Mouse (Mus musculus): ENCODE measurements around the gene C1qc.
A peak's percentile ranks its signal among the peaks of the same experiment; 100 is the strongest.

C1qc gene

DNA sequence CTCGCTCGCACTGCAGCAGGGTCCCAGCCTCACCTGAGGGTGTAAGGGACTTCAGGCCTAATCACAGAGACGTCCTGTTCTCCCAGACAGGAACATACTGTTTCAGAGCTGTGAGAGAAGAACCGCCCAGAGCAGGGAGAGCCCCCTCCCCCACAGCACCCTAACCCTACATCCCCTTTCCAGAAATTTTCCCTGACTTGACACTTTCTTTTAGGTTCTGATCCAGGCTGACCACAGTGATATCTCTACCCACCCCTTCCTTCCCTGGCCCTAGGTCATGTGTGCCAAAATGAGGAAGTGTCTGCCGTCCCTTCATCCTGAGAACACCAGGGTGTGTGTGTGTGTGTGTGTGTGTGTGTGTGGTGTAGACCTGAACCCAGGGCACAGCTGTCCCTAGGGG, at the start of gene C1qc:
Gene C1qc (minus strand): TSS at position 255 of the 400 bp plus-strand sequence.
- no peak for DNase-seq

DNA sequence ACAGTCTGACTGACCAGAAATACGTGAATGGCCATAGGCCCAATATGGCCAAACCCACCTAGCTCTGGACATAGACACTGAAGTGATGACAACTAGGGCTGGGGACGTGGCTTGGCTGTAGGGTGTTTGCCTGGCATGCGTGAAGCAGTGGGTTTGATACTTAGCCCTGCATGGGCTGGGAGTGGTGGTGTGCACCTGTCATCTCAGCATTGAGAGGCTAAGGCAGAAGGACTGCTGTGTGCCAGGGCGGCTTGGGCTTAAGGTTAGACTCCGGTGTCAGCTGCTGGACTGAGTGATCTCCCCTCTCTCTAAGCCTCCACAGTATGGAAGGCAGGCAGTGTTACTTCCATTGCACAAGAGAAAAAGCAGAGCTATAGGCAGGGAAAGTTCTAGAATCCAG, 45.1 kb upstream of the C1qc start:
- DNase-seq: no peak

DNA sequence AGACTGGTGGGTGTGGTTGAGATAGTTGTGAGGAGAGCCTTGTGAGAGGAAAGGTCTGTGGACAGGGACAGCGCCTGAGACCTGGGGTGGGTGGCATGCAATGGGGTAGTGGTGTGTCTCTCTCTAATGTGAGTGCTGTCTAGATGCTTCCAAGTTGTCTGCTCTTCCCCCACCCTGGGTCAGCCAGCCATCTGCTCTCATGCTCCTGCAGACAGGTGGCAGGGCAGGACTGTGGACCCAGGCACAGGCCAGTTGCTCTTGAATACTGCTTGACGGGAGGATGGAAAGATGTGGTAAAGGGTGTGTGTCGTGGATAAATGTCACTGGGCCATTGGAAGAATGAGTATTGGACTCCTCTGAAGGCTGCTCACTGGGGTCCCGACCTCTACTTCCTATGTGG, 44.5 kb upstream of the C1qc start:
- DNase-seq: no peak

DNA sequence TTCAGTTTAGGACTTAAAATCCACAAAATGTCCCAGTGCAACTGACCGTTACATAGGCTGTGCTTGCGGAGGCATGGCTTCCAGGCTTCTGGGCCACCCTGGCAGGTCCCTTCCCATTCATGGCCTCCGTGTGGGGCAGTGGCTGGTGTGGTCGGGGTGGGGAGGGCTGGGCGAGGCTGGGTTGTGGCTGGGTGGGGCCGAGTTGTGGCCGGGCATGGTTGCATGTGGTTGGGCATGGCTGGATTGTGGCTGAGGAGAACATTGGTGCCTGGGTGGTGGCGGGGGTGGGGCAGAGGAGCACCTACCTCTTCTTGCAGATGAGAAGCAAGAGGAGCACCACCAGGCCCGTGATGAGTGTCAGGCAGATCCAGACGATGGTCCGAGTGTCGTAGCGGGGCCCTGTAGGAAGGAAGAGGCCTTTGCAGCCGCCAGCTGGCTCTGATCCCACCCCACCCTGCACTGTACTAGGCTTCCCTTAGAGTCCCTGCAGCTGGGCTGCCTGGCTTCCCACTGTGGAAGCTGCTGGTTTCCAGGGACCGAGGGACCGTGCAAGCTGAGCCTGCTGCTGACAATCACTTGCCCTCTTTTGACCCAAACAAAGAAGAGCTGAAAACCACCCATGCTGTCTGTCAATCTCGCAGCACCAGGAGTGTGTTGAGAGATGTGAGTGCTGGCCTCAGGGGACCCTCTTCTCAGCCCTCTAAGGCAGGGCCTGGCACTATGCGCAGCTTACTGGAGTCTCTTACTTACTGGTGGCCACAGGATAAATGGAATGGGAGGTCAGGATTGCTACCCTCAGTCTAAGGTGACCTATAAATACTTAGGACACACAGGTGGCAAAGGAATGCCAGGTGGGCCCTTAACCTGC, 42.1 kb upstream of the C1qc start:
- DNase-seq: peak; percentile 55

DNA sequence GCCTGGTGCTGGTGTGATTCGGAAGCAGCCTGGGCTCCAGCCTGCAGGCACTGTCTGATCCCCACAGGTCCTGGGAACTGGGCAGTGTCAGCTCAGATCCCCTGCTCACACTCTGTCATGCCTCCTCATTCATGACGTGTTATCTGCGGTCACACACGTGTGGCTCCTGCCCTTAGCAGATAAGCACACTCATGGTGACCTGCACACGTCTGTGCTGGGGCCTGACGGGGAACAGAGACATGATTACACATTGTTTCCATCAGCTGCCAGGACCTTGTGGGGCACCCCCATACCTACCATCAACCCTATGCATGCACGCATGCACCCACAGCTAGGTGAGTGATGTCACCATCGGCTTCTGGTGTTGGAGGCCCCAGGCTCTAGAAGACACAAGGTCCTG, 37.6 kb upstream of the C1qc start:
- DNase-seq: no peak

DNA sequence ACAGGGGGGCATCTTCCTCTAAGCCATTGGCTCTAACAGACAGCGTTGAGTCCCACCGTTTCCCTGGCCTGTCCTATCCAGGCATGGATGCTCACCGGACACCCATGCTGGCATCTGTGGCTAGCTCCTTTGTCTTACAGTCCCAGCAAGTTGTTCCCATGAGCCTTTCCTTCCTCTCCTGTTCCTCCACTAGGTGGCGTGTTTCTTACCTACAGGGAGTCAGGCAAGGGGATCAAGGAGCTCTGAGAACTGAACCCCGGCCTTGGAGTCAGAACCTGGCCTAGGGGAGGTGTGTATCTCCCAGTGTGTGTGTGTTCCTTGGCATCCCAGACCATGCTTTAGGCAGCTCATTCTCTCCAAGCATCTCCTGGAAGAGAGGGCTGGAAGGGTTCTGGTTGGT, 36.1 kb upstream of the C1qc start:
- peak; percentile 43 for DNase-seq

DNA sequence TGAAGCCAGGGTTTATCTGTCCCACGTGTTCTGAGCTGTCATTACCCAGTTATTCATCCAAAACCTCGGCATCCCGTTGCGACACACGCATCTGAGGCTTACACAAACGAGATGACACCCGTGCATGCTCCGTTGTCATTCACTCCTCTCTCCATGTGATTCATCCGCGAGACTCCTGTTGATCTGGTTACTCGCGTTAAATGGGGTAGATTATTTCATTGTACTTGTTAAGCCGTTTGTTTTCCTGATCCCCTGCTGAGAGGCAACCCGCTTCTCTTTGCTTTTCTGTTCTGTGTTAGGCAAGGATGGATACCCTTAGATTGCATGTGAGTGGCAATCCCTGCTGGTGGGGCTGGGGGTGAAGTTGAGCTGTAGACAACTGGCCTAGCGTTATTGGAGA, 32.9 kb upstream of the C1qc start:
- no peak for DNase-seq

DNA sequence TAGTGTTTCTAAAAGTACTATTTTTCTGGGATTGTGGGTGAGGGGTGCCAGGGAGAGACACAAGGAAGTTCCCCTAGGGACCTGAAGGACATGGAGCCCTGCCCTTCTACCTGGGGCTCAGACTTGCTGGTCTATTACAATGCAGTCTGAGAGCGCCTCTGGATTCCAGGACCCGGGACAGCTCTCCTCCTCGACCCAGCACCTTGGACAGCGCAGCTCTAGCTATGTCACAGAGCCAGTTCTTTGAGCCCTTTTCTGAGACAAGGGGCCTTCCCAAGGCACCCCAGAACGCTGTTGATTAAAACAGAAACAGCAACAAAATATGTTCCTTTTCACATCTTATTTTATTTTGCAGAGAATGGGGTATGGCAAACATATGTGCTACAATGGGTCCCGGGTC, 31.7 kb upstream of the C1qc start:
- peak; percentile 76 for DNase-seq

DNA sequence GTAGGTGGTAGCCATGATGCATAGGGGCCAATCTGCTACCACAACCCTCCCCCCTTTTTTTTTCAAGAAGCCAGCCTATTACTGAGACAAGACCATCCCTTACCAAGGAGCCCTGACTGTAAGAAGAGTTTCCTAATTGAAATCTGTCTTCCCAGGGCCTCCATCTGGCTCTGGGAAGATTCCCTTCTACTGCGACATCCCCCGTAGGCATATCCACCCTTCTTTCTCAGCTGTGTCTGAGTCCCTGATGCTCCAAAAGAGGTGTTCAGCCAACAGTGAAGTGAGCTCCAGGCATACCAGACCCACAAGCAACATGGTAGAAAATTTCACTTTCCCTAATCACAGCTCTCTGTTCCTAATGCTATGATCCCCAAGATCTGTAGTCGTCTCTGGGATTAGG, 26.7 kb upstream of the C1qc start:
- no peak for DNase-seq

DNA sequence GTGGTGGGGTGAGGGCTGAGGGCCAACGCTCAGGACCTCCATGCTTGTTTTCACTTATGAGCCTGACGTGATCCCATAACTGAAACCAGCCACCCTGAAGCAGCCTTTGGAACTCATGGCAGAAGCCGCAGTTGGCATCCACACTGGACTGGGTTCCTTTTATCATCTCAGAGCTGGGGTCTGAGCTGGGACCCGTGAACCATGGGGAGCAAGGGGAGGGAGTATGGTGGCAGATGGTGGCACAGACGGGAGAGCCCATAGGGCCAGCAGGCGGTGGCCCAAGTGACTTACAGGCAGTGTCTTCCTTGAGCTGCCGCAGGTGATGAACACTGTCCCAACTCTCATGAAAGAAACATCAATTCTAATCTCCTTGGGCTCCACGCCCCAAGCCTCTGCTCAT, 26.0 kb upstream of the C1qc start:
- DNase-seq: no peak

DNA sequence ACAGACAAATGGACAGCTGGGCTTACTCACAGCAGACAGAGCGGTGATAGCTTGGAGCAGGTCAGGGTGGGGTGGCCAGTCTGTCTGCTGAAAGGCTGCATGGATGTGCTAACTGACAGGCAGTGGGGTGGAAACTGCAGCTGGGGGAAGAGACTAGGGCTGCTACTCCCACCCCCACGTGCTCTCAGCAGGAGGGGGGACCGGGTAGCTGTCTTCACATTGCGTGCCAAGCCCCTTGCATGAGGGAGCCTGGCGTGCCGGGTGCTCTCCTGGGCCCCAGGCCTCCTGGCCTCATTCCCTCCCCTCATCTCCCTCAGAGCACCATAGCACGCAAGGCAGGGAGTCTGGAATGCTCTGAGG, 24.3 kb upstream of the C1qc start:
- DNase-seq: no peak

DNA sequence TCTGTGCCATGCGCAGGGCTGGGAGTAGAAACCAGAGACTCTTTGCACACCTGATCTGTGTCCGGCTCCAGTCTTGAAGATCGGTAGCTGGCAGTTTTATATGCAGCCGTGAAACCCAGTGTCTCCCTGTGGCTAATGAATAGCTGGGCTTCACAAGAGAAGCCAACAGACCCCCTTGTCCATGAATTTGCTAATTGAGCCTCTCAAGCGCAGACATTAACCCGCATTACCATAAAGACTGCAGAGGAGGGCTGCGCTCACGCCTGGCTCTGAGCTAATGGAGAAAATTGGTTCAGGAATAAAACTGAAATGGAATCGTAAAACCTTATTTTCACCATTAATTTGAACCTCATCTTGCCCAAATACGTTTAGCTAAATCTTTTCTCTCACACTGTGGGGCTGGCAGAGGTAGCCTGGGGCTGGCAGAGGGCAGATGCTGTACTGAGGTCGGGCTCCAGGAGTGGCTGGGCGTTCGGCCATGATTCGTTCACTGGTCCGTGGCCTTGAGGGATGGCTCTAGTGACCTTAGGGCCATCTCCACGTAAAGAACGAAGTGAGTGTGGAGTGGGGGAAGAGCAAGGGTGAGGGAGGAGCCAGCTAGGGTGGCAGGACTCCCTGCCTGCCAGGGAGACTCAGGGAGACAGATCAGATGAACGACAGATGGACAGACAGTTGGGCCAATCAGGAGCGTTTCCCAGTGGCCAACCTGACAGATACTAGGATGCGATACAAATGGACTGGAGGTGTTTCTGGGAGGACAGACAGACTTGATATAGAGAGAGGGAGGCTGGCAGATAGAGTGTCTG, 23.7 kb upstream of the C1qc start:
- DNase-seq: no peak

DNA sequence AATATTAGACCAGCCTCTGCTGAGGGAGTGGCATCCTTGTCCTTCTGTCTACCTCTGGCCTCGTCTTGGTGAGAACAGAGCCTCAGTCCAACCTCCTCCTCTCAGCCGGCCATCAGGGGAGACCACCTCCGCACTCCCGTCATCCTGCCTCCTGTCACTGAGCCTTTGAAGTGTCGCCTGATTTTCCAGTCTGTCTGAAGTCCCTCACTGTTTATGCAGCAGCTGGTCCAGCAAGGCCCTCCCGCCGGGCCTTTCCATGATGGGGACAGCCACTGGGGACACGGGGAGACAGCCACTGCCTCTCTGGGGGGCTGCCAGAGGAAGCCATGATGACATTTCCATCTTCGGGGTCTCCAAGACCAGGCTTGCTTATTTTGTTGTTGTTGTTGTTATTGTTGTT, 20.0 kb upstream of the C1qc start:
- no peak for DNase-seq

DNA sequence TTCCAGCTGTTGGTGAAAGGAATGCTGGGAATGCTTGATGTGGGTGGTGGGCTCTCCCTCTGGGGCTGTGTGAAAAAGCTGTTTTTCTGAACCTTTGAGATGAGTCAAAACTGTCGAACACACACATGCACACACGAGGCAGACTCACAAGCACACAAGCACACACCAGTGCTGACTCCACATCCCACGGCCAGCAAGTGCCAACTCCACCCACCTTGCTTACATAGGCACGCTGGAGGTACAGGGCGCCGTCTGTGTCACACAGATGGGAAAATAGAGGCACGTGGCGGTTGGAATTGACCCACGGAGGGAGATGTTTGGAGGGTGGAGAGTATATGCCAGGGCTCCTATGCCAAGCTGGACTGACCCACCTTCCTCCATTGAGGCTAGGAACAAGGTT, 18.9 kb upstream of the C1qc start:
- DNase-seq: no peak

DNA sequence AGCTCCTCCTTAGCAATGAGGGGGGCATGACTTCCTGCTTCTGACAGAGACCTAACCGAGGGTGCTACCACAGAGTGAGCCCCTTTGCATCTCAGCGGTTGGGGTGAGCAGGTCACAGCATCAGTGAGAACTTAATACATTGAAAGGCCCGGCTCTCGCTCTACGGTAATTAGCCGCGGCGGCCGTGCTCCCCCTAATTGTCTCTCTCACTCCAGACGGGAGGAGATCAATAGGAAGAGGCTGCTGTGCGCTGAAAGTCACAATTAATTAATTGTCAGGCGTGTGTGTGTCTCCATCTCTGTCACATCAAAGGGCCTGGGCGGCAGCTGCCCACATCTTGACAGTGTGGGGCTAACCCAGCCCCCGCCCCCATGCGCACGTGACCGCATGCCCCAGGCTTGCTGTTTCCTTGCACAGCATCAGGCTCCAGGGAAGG, 18.4 kb upstream of the C1qc start:
- DNase-seq: no peak

DNA sequence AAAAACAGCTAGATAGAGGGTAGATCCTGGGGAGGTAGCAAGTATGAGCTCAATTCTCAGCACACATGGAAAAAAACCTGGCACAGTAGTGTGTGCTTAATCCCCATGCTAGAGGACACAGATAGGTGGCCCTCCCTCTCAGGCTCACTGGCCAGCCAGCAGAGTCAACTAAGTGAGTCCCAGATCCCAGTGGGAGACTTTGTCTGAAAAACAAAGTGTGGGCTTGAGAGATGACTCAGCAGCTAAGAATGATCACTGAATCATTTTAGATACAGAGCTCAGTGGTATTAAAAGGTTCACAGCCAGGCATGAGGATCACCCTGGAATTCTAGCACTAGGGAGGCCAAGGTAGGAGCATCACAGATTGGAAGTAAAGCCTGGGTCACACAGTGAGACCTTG, 14.9 kb upstream of the C1qc start:
- DNase-seq: no peak

DNA sequence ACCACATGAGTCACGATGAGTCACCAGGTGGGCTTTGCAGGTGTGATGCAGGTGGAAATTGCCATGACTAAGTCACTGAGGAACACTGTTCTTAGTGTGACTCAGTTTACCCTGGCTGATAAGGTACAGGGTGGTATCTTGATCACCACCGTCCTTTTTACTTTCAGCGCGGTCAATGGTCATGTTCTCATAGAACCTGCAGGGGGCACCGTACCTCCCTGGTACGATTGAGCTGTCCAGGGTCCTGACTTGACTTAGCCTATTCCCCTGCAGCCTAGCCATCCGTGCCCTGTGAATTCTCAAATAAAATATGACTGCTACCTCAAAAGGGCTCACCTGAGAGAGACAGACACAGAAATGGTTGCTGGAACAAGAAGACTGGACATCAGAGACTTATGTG, 14.2 kb upstream of the C1qc start:
- peak; percentile 63 for DNase-seq

DNA sequence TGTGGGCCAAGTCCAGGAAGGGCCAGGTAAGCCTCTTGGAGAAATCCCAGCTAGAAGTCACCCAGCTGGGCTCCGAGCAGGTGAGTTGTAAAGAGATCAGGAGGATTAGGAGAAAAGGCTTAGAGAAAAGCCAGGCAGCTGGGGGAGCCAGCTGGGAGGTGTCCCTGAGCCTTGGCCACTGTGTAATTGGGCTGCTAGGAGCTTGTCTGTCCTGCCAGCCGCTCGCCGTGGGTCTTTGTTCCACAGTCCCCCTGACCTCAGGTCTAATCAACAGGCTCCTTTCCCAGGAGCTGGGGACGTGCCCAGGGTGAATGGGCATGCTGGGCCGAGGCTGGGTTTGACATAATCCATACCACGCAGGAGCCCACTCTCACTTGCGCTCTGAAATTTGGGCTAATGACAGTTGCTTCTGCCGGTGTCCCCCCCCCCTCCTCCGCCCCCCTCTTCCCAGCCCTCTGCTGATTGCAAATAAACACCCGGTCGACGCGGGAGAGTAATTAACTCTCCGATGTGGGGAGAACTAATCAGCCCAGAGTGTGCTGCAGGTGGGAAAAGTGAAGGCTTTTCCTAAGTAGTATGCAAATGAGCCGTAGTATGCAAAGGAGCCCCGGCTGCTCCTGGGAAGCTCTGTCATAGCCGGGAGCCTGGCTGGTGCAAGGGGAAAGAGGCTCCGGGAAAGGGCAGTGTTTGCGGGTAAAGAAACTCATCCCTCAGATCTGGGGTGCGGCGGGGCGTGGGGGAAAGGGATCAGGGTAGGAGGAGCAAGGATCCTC, 12.1 kb upstream of the C1qc start:
- no peak for DNase-seq

DNA sequence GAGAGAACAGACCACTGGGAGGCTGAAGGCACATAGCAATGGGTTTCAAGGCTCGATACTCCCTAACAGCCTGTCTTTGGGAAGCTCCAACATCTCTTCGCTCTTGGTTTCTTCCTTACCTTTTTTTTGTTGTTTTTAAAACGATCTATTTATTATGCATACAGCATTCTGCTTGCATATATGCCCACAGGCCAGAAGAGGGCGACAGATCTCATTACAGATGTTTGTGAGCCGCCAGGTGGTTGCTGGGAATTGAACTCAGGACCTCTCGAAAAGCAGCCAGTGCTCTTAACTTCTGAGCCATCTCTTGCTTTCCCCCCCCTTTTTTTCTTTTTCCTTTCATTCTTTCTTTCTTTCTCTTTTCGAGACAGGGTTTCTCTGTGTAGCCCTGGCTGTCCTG, 6.3 kb upstream of the C1qc start:
- DNase-seq: no peak

DNA sequence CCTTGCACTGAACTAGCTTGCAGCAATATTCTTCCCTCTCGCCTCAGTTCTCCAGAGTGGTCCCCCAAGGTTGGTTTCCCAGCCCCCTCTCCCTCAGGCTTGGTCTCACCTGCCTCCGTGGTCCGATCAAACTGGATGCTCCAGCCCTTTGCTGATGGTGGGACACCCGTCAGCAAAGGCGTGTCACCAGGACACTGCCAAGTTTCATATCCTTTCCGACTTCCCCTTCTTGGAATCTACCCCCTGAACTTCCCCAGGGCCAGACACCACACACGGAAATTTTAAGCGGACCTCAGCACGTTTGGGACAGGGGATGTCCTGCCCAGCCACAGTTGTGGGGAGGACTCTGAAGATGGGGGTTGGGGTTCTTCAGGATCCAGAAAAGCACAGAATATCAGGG, 5.8 kb upstream of the C1qc start, which contains the start of gene C1qa:
Gene C1qa (minus strand): TSS at position 167 of the 400 bp plus-strand sequence.
- DNase-seq: no peak

DNA sequence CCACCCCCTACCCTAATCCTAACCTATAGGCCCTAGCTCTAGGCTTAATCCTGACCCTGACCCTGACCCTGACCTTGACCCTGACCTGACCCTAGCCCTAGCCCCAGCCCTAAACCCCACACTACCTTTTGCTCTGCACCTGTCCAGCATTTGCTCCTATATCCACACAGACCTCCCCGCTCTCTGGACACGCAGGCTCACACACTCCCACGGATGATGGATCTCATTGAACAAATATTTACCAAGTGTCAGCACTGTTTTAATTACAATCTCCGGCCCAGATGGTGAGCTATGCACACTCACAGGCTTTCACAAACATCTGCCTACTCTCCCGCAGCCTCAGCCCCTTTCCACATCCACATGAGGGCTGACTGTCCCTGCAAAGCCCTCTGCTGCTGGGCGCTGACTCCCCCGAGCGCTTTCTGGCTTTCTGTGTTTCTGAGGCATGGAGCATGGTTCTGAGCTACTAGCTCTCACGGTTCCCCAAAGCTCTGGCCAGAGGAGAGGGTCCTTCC, 5.3 kb upstream of the C1qc start:
- no peak for DNase-seq

DNA sequence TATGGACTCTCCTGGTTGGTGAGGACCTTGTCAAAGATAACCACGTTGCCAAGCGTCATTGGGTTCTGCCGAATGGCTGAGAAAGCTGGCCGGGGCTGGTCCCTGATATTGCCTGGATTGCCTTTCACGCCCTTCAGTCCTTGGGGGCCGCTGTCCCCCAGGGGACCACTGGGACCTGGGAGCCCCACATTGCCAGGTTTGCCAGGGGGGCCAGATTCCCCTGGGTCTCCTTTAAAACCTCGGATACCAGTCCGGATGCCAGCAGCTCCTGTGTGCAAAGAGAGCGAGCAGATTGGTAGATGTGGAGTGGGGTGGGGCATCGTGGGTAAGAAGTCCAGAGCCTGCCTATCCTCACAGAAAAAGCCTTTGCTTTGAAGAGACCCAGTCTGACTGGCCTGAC, 3.6 kb upstream of the C1qc start:
- no peak for DNase-seq

DNA sequence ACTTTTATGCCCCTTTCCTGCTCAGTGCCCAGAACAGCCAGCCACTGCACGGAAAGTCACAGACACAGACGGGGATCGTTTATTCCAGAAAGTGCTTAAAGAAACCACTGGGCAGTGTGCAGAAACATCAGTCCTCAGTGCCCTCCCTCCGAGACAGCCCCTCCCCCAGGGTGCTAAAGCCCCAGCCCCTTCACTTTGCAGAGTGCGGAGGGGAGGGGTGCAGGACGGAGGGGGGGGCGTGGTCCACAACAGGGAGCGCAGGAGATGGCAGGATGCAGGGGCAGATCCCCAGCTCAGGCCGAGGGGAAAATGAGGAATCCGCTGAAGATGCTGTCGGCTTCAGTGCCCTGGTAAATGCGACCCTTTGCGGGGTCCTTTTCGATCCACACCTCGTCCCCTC, 3.0 kb upstream of the C1qc start:
- no peak for DNase-seq
